Mouse (Mus musculus): Measurements from ENCODE around the gene Gm5941. TPM values are rescaled to one million over a fixed set of nuclear protein-coding genes. Genes with fewer than 3 reads are reported as not detected.
"Not testable (repeated sequence)": the region's sequence is repeated elsewhere in the genome, so short reads cannot be mapped to it uniquely, and the experiment has no call there.

Gene Gm5941
- not detected in 2 replicates for total RNA-seq (2012; rRNA removed)

- H3K9me3 ChIP-seq (ENCODE audit: control insufficient read depth, insufficient read depth, low read depth, low read length); H3K27ac ChIP-seq (ENCODE audit: insufficient read depth, low read depth, low read length, poor library complexity, severe bottlenecking); H3K4me3 ChIP-seq (ENCODE audit: insufficient read depth in 1 of 2, low read depth in 1 of 2, low read length in 2 of 2, poor library complexity in 1 of 2, severe bottlenecking in 1 of 2); DNase-seq (ENCODE audit: low read depth, low spot score); H3K36me3 ChIP-seq (ENCODE audit: control insufficient read depth, insufficient read depth, low read length, poor library complexity, severe bottlenecking); H3K4me1 ChIP-seq (ENCODE audit: control insufficient read depth in 2 of 2, insufficient read depth in 2 of 2, low read length in 2 of 2, poor library complexity in 1 of 2); in situ Hi-C loops (cut with MboI; ENCODE audit: low sequenced_read_pairs in 2 of 2, unreplicated experiment in 2 of 2); H3K9ac ChIP-seq (ENCODE audit: insufficient read depth, low read depth, low read length, poor library complexity, severe bottlenecking): not testable (repeated sequence)
These were observed at the start of gene Gm5941 for GRCm38 (mm10) chrX:92489649-92490048. Gm5941 (plus strand) TSS chrX:92489949.

GRCm38 (mm10) chrX:92460496-92460895, 29.3 kb upstream of the Gm5941 start:
- H3K9ac ChIP-seq (ENCODE audit: insufficient read depth, low read depth, low read length, poor library complexity, severe bottlenecking), result no peak overlapping the region
- no peaks in the 10 kb centered on the region for H3K36me3 ChIP-seq (ENCODE audit: control insufficient read depth, insufficient read depth, low read length, poor library complexity, severe bottlenecking)
- no peak overlapping the region for H3K27ac ChIP-seq (ENCODE audit: insufficient read depth, low read depth, low read length, poor library complexity, severe bottlenecking)
- no peaks in the 10 kb centered on the region for H3K9me3 ChIP-seq (ENCODE audit: control insufficient read depth, insufficient read depth, low read depth, low read length)
- in situ Hi-C loops (cut with MboI; ENCODE audit: low sequenced_read_pairs in 2 of 2, unreplicated experiment in 2 of 2), result no loop called here
- no peak overlapping the region for H3K4me3 ChIP-seq (ENCODE audit: insufficient read depth in 1 of 2, low read depth in 1 of 2, low read length in 2 of 2, poor library complexity in 1 of 2, severe bottlenecking in 1 of 2)
- H3K4me1 ChIP-seq (ENCODE audit: control insufficient read depth in 2 of 2, insufficient read depth in 2 of 2, low read length in 2 of 2, poor library complexity in 1 of 2), result no peaks in the 10 kb centered on the region
- no peak for TF ChIP-seq MAFK (IDR thresholded peaks at IDR 0.05; ENCODE audit: insufficient read depth, low read depth, low read length)
- no peak for TF ChIP-seq CHD2 (IDR thresholded peaks at IDR 0.05; ENCODE audit: low read depth, low read length)
- no peak for TF ChIP-seq ZNF384 (IDR thresholded peaks at IDR 0.05; ENCODE audit: low read depth, low read length)
- no peak for TF ChIP-seq ZC3H11A (IDR thresholded peaks at IDR 0.05; ENCODE audit: borderline replicate concordance, low read depth, low read length)
- no peak for TF ChIP-seq HCFC1 (IDR thresholded peaks at IDR 0.05; ENCODE audit: borderline replicate concordance, insufficient read depth, low read length)
- no peak for DNase-seq (ENCODE audit: low read depth, low spot score)

- H3K9ac ChIP-seq (ENCODE audit: insufficient read depth, low read depth, low read length, poor library complexity, severe bottlenecking), result no peak overlapping the region
- H3K36me3 ChIP-seq (ENCODE audit: control insufficient read depth, insufficient read depth, low read length, poor library complexity, severe bottlenecking), result no peaks in the 10 kb centered on the region
- TF ChIP-seq ZC3H11A (IDR thresholded peaks at IDR 0.05; ENCODE audit: borderline replicate concordance, low read depth, low read length) (no peak), HCFC1 (IDR thresholded peaks at IDR 0.05; ENCODE audit: borderline replicate concordance, insufficient read depth, low read length) (no peak), CHD2 (IDR thresholded peaks at IDR 0.05; ENCODE audit: low read depth, low read length) (no peak), MAFK (IDR thresholded peaks at IDR 0.05; ENCODE audit: insufficient read depth, low read depth, low read length) (no peak), ZNF384 (IDR thresholded peaks at IDR 0.05; ENCODE audit: low read depth, low read length) (no peak)
- no peaks in the 10 kb centered on the region for H3K4me1 ChIP-seq (ENCODE audit: control insufficient read depth in 2 of 2, insufficient read depth in 2 of 2, low read length in 2 of 2, poor library complexity in 1 of 2)
- DNase-seq (ENCODE audit: low read depth, low spot score), result no peak
- no peak overlapping the region for H3K4me3 ChIP-seq (ENCODE audit: insufficient read depth in 1 of 2, low read depth in 1 of 2, low read length in 2 of 2, poor library complexity in 1 of 2, severe bottlenecking in 1 of 2)
- in situ Hi-C loops (cut with MboI; ENCODE audit: low sequenced_read_pairs in 2 of 2, unreplicated experiment in 2 of 2), result no loop called here
- no peak overlapping the region for H3K27ac ChIP-seq (ENCODE audit: insufficient read depth, low read depth, low read length, poor library complexity, severe bottlenecking)
- no peaks in the 10 kb centered on the region for H3K9me3 ChIP-seq (ENCODE audit: control insufficient read depth, insufficient read depth, low read depth, low read length)
These were observed 25.0 kb upstream of the Gm5941 start for GRCm38 (mm10) chrX:92464773-92465172.

GRCm38 (mm10) chrX:92498254-92498653, 8.5 kb downstream of the Gm5941 start:
- no peak overlapping the region for H3K27ac ChIP-seq (ENCODE audit: insufficient read depth, low read depth, low read length, poor library complexity, severe bottlenecking)
- H3K9me3 ChIP-seq (ENCODE audit: control insufficient read depth, insufficient read depth, low read depth, low read length), result no peaks in the 10 kb centered on the region
- no peaks in the 10 kb centered on the region for H3K36me3 ChIP-seq (ENCODE audit: control insufficient read depth, insufficient read depth, low read length, poor library complexity, severe bottlenecking)
- H3K9ac ChIP-seq (ENCODE audit: insufficient read depth, low read depth, low read length, poor library complexity, severe bottlenecking), result no peak overlapping the region
- H3K4me1 ChIP-seq (ENCODE audit: control insufficient read depth in 2 of 2, insufficient read depth in 2 of 2, low read length in 2 of 2, poor library complexity in 1 of 2), result no peaks in the 10 kb centered on the region
- in situ Hi-C loops (cut with MboI; ENCODE audit: low sequenced_read_pairs in 2 of 2, unreplicated experiment in 2 of 2), result no loop called here
- H3K4me3 ChIP-seq (ENCODE audit: insufficient read depth in 1 of 2, low read depth in 1 of 2, low read length in 2 of 2, poor library complexity in 1 of 2, severe bottlenecking in 1 of 2), result no peak overlapping the region
- DNase-seq (ENCODE audit: low read depth, low spot score), result no peak
- TF ChIP-seq HCFC1 (IDR thresholded peaks at IDR 0.05; ENCODE audit: borderline replicate concordance, insufficient read depth, low read length) (no peak), ZNF384 (IDR thresholded peaks at IDR 0.05; ENCODE audit: low read depth, low read length) (no peak), MAFK (IDR thresholded peaks at IDR 0.05; ENCODE audit: insufficient read depth, low read depth, low read length) (no peak), CHD2 (IDR thresholded peaks at IDR 0.05; ENCODE audit: low read depth, low read length) (no peak), ZC3H11A (IDR thresholded peaks at IDR 0.05; ENCODE audit: borderline replicate concordance, low read depth, low read length) (no peak)

- H3K4me3 ChIP-seq (ENCODE audit: insufficient read depth in 1 of 2, low read depth in 1 of 2, low read length in 2 of 2, poor library complexity in 1 of 2, severe bottlenecking in 1 of 2), result no peak overlapping the region
- no peaks in the 10 kb centered on the region for H3K9me3 ChIP-seq (ENCODE audit: control insufficient read depth, insufficient read depth, low read depth, low read length)
- H3K36me3 ChIP-seq (ENCODE audit: control insufficient read depth, insufficient read depth, low read length, poor library complexity, severe bottlenecking), result no peaks in the 10 kb centered on the region
- H3K4me1 ChIP-seq (ENCODE audit: control insufficient read depth in 2 of 2, insufficient read depth in 2 of 2, low read length in 2 of 2, poor library complexity in 1 of 2), result no peaks in the 10 kb centered on the region
- no peak overlapping the region for H3K27ac ChIP-seq (ENCODE audit: insufficient read depth, low read depth, low read length, poor library complexity, severe bottlenecking)
- no peak for DNase-seq (ENCODE audit: low read depth, low spot score)
- in situ Hi-C loops (cut with MboI; ENCODE audit: low sequenced_read_pairs in 2 of 2, unreplicated experiment in 2 of 2), result no loop called here
- TF ChIP-seq HCFC1 (IDR thresholded peaks at IDR 0.05; ENCODE audit: borderline replicate concordance, insufficient read depth, low read length) (no peak), MAFK (IDR thresholded peaks at IDR 0.05; ENCODE audit: insufficient read depth, low read depth, low read length) (no peak), ZC3H11A (IDR thresholded peaks at IDR 0.05; ENCODE audit: borderline replicate concordance, low read depth, low read length) (no peak), ZNF384 (IDR thresholded peaks at IDR 0.05; ENCODE audit: low read depth, low read length) (no peak), CHD2 (IDR thresholded peaks at IDR 0.05; ENCODE audit: low read depth, low read length) (no peak)
- no peak overlapping the region for H3K9ac ChIP-seq (ENCODE audit: insufficient read depth, low read depth, low read length, poor library complexity, severe bottlenecking)
These were observed 38.1 kb downstream of the Gm5941 start for GRCm38 (mm10) chrX:92527826-92528225.

Other genes starting within 250 kb of the Gm5941 start
- not detected in 2 replicates for gene Mageb18, start 109.6 kb downstream of the Gm5941 start, total RNA-seq (2012; rRNA removed)

Data from ES-E14 (cell line).